Mouse (Mus musculus): Measurements from ENCODE around the gene Prr23a3.

Prr23a3 gene

GRCm38 (mm10) chr9:98864571-98864970 is at the start of gene Prr23a3:
Gene Prr23a3 (plus strand): TSS chr9:98864767.
- DNase-seq (ENCODE audit: extremely low read depth, insufficient read length, low spot score): no peak

DNA sequence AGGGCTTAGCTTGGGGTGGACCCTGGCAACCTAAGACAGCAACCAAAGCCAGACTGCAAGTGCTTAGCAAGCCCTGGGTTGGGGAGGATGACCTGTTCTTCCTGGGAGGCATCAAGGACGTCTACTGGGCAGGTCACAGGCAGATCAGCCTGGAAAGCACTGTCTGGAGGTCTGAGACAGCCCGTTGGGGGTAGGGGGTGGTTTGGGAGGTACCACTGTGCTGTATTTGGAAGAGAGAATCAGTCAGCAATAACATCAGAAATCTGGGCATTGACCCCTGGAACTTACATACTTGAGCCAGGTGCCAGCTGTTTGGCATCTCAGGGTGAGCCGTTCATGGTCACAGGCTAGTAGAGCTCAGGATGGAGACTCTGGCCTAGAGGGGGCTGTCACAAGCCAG is 48.5 kb upstream of the Prr23a3 start:
- no peak for DNase-seq (ENCODE audit: extremely low read depth, insufficient read length, low spot score)

GRCm38 (mm10) chr9:98817592-98817991 is 47.0 kb upstream of the Prr23a3 start:
- DNase-seq (ENCODE audit: extremely low read depth, insufficient read length, low spot score): no peak

DNA sequence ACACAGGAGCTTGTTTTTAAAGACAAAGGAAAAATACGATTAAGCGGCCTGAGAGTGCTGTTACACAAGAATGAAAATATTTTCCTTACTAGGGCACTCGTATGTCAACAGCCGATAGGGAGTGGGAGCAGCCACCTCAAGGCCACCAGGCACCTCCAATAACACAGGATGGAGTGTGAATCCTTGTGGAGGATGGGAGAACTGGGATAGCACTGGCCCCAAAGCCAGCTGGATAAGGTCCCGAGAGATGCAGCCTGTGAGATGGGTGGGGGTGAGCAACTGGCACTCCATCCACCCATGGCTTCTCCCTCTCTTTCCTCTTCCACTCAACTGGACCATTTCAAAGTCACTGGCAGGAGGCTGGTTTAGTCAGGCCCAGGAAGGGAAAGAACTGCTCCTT is 45.6 kb upstream of the Prr23a3 start:
- no peak for DNase-seq (ENCODE audit: extremely low read depth, insufficient read length, low spot score)

DNA sequence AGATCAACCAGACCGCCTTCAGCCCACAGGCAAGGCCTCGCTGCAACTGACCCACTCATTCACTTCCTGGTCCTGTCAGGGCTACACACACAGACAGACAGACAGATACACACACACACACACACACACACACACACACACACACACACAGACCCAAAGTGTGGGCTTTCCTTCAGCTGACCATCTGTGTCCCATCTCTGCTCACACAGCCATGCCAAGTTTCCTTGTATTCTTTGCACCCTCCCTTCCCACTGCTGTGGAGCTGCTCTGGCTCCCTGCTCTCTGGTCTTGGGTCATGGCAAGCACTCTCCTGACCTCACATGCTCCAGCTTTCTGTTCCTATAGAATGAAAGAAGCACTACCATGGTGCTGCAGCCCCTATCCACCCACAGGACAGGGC is 45.1 kb upstream of the Prr23a3 start:
- DNase-seq (ENCODE audit: extremely low read depth, insufficient read length, low spot score): no peak

DNA sequence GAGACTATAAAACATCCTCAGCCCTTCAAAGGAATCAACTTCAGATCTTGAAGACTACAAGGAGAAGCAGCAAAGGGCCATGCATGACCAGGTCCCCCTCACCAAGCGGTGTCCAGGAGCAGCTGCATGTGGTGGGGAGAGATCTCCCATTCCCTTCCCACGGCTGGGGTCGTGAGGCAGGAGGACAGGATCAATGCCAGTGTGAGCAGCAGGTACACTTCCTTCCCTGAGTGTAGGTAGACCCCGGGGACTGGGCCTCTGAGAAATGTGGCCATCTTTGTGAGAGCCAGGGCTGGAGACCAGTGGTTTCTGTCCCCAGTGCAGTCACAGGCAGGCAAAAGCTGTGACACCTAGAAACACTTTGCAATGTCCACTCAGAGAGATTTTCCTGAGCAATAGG is 44.1 kb upstream of the Prr23a3 start:
- DNase-seq (ENCODE audit: extremely low read depth, insufficient read length, low spot score): no peak

DNA sequence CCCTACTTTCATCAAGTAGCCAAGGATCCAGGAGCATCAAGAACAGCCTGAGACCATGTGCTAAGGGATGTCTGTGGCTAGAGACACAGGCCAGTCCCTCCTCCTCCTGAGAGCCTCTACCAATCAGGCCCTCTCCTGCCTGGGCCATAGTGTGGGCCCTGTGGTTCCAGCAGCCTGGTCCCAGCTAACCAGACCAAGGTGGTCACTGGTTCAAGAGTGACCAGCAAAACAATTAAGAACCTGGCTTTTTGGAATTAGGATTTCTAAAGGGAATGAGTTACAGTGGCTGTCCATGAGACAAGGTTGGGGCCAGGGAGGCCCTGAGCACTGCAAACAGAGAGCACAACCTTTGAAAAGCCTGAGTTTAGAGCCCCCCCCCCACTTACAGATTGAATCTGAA is 43.5 kb upstream of the Prr23a3 start:
- no peak for DNase-seq (ENCODE audit: extremely low read depth, insufficient read length, low spot score)

GRCm38 (mm10) chr9:98823805-98824204 is 40.8 kb upstream of the Prr23a3 start:
- no peak for DNase-seq (ENCODE audit: extremely low read depth, insufficient read length, low spot score)

GRCm38 (mm10) chr9:98829508-98829907 is 35.1 kb upstream of the Prr23a3 start:
- DNase-seq (ENCODE audit: extremely low read depth, insufficient read length, low spot score): no peak

DNA sequence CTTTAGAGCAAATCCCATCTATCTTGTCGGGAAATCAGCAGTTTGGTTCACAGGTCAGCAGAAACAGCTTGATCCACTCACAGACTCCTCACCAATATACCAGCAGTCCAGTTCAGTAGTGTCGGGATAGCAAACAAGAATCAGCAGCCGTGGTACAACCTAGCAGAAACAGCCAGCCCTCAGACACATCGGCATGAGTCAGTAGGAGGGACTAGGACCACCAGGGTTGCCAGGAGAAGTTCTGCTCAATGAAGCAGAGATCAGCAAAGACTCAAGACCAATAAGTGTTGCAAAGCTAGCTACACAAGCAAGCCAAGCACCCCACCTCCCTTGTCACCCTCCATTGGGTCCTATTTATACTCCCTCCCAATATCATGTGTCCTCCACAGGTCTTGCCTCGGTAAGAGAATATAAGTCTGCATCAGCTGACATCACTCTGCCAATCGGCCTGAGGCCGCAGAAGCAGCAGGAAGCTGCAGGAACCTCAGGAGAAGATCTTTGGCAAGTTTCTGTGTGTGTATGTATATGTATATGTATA is 27.0 kb upstream of the Prr23a3 start:
- no peak for DNase-seq (ENCODE audit: extremely low read depth, insufficient read length, low spot score)

DNA sequence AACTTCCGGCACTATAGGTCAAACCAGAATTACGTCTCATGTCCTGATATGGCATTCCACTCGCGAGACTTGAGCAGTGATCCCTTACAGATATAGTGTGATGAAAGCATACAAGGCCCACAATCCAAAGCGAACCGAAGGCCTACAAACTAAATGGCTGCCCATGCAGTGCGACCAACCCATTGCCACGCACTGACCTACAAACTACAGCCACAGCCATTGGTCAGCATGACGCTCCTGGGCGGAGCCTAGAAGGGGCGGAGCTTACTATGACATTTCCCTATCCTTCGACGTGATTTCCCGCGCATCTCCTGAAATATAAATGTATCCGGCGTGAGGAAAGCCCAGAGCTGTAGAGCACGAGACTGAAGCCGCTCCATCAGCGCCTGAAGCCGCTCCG is 22.4 kb upstream of the Prr23a3 start, which contains the start of gene Prr23a1:
TSS of gene Prr23a1 (plus strand) at position 387 of the 400 bp plus-strand sequence.
- no peak for DNase-seq (ENCODE audit: extremely low read depth, insufficient read length, low spot score)

DNA sequence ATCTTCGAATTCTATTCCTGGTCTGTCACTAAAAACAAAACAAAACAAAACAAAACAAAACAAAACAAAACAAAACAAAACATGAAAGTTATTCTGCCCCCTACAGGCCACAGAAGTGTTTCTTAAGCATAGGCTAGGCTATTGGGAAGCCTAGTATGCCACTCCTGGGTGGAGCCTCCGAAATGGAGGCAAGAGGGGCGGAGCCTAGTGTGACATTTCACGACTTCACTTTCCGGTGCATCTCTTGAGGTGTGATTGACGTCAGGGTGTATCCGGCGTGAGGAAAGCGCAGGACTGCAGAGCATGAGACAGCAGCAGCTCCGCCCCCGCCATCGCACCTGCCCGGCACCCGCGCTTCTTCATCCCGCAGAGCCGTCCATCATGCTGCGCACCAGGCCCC is 8.4 kb upstream of the Prr23a3 start, which contains the start of gene Prr23a2:
TSS of gene Prr23a2 (plus strand) at position 285 of the 400 bp plus-strand sequence.
- DNase-seq (ENCODE audit: extremely low read depth, insufficient read length, low spot score): no peak

DNA sequence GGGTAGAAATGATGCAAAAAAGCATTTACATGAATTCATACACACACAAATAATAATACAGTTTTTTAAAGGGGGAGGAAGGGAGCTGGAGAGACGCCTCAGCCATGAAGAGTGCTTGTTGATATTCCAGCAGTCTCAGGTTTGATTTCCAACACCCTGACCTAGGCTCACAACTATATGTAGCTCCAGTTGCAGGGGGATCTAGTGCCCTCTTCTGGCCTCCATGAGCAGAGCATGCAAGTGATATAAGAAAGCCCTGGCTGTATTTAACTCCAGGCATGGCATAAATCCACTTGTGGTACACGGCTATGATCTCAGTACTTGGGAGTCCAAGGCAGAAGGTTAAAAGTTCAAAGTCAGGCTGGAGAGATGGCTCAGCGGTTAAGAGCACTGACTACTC is 1.1 kb upstream of the Prr23a3 start:
- DNase-seq (ENCODE audit: extremely low read depth, insufficient read length, low spot score): no peak

GRCm38 (mm10) chr9:98901486-98901885 is 36.9 kb downstream of the Prr23a3 start:
- no peak for DNase-seq (ENCODE audit: extremely low read depth, insufficient read length, low spot score)

GRCm38 (mm10) chr9:98902819-98903218 is 38.3 kb downstream of the Prr23a3 start, which contains the start of gene 7420426K07Rik:
Gene 7420426K07Rik (plus strand): TSS chr9:98903119.
- no peak for DNase-seq (ENCODE audit: extremely low read depth, insufficient read length, low spot score)

Data from 3134 (cell line).